Mouse (Mus musculus) testis, adult 2 months (tissue): ENCODE results near the gene Lhx6.

Source experiments
- CTCF ChIP-seq: fragments of 200-500 bp; IDR thresholded peaks from 2 replicates; pipeline ENCODE4 v1.5.1; 2012; ENCODE audit warnings: low read depth, mild to moderate bottlenecking, inconsistent platforms, low read length, moderate library complexity; ENCODE audit not compliant: control insufficient read depth, insufficient read depth, insufficient replicate concordance
- POLR2A ChIP-seq: fragments of 200-500 bp; IDR thresholded peaks from 2 replicates; pipeline ENCODE4 v1.6.1; 2012; ENCODE audit warnings: low read depth, mild to moderate bottlenecking, inconsistent platforms, low read length, moderate library complexity; ENCODE audit not compliant: control insufficient read depth

GRCm38 (mm10) chr2:36098021-36098420 lies 7.2 kb downstream of the Lhx6 start:
- no peak for TF ChIP-seq POLR2A
- no peak for TF ChIP-seq CTCF
